19 mouse cellular contexts compared by ENCODE assay signal in the genomic region with DNA sequence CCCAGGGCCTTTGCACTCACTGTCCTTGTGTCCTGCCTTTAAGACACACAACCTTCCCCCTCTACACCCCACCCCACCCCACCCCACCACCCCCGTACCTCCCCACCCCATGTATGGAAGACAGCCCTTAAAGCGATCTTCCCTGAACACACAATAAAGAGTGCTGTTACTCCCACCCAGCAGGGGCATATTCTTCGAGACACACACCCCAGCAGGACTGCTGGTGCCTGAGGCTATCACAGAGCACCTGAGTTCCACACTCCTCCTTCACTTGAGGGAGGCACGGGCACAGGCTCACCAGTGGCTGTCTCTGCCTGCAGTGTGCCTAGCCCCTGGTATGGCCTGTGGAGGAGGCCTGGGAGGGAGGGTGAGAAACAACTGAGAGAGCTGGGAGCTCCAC.
DNase-seq lines count a peak whose midpoint lies in the region; ATAC-seq and TF ChIP-seq lines count a peak whose summit lies in the region.
"Had no signal": no experiment of that assay in that cellular context is flagged by ENCODE, and none has a peak within 500 bp of the region (broad histone marks: within the 10 kb centered on the region; RNA-seq: fewer than 3 reads in every experiment).

No protein-coding gene starts in this region.

- TF ChIP-seq POLR2A in thymus, adult 2 months (IDR thresholded peaks at IDR 0.05; ENCODE audit: control insufficient read depth, extremely low read depth, insufficient read depth, low read length, poor library complexity): no peak

- H3K9me3 ChIP-seq in embryonic facial prominence, embryonic 11.5 days (replicated peaks; ENCODE audit: control insufficient read depth, low read length): no peaks in the 10 kb centered on the region
- H3K9me3 ChIP-seq: heart, embryonic 13.5 days; lung, embryonic 15.5 days had no signal

- no peak for DNase-seq in left cerebral cortex, adult 2 months (ENCODE audit: extremely low spot score in 1 of 2, low spot score in 2 of 2)
- no peak for DNase-seq in left cerebral cortex, postnatal 4 days
- DNase-seq in thymus, adult 2 months: no peak
- no peak for DNase-seq in thymus, postnatal 4 days
- DNase-seq in embryonic facial prominence, embryonic 11.5 days (ENCODE audit: low spot score): no peak
- no peak for DNase-seq in urinary bladder, postnatal 4 days (ENCODE audit: low spot score in 2 of 2)
- DNase-seq in lung, postnatal 25 days (ENCODE audit: low spot score): no peak
- DNase-seq: adrenal gland, postnatal 36 days; cerebellum, adult 18-20 months; cerebellum, postnatal 25 days; embryo, embryonic 11 days; gastrocnemius, adult 2 months; kidney, adult 11 months; right cerebral cortex, adult 18-20 months had no signal

- intact Hi-C loops in left cerebral cortex, adult 2 months (cut with DNase I): no loop called here
- intact Hi-C loops in left cerebral cortex, postnatal 4 days (cut with DNase I): no loop called here

- H3K27ac ChIP-seq in left cerebral cortex, adult 2 months: peak overlapping the region; percentile 1; the same call in 1 of the 2 replicates
- peak overlapping the region; percentile 90; the same call in 1 of the 2 replicates for H3K27ac ChIP-seq in thymus, adult 2 months (ENCODE audit: control insufficient read depth, insufficient read depth, low read length)
- H3K27ac ChIP-seq in embryonic facial prominence, embryonic 11.5 days (replicated peaks; ENCODE audit: low read depth, low read length): 0 out of 2 replicates have a peak overlapping the region, but pooled peaks have one; percentile 20
- H3K27ac ChIP-seq: gastrocnemius, adult 2 months; heart, embryonic 13.5 days; liver, embryonic 14.5 days; lung, embryonic 15.5 days; macrophage had no signal

- no peaks in the 10 kb centered on the region for H3K27me3 ChIP-seq in thymus, adult 2 months (ENCODE audit: control insufficient read depth, insufficient read depth, low read length)
- H3K27me3 ChIP-seq in embryonic facial prominence, embryonic 11.5 days (ENCODE audit: control insufficient read depth, insufficient read depth, low read length): no peaks in the 10 kb centered on the region
- H3K27me3 ChIP-seq: heart, embryonic 13.5 days; lung, embryonic 15.5 days had no signal

- no peak overlapping the region for H3K4me2 ChIP-seq in embryonic facial prominence, embryonic 11.5 days (ENCODE audit: low read depth, low read length)
- H3K4me2 ChIP-seq: heart, embryonic 13.5 days; lung, embryonic 15.5 days had no signal

- H3K4me1 ChIP-seq in thymus, adult 2 months (replicated peaks; ENCODE audit: control insufficient read depth, insufficient read depth, low read length): peaks cover 90% of the 10 kb centered on the region
- H3K4me1 ChIP-seq in embryonic facial prominence, embryonic 11.5 days (ENCODE audit: control insufficient read depth, insufficient read depth, low read length): no peaks in the 10 kb centered on the region; the same call in 1 of the 2 replicates

- no peaks in the 10 kb centered on the region for H3K36me3 ChIP-seq in thymus, adult 2 months (ENCODE audit: control insufficient read depth, insufficient read depth, low read length)
- H3K36me3 ChIP-seq in embryonic facial prominence, embryonic 11.5 days (replicated peaks; ENCODE audit: control insufficient read depth, insufficient read depth, low read depth, low read length): no peaks in the 10 kb centered on the region
- H3K36me3 ChIP-seq: heart, embryonic 13.5 days; lung, embryonic 15.5 days had no signal

- 52% methylated on average over 4 of the region's 4 CpGs for WGBS in thymus, adult 2 months
- WGBS in embryonic facial prominence, embryonic 11.5 days: 57% methylated on average over 4 of the region's 4 CpGs

- no peak overlapping the region for H3K4me3 ChIP-seq in left cerebral cortex, adult 2 months
- H3K4me3 ChIP-seq in thymus, adult 2 months (ENCODE audit: control insufficient read depth, insufficient read depth, low read length): no peak overlapping the region
- H3K4me3 ChIP-seq in embryonic facial prominence, embryonic 11.5 days (ENCODE audit: low read depth, low read length): no peak overlapping the region
- H3K4me3 ChIP-seq: gastrocnemius, adult 2 months; heart, embryonic 13.5 days; lung, embryonic 15.5 days had no signal

- no peak for TF ChIP-seq CTCF in left cerebral cortex, adult 2 months (IDR thresholded peaks at IDR 0.05)
- TF ChIP-seq CTCF in thymus, adult 2 months (IDR thresholded peaks at IDR 0.05; ENCODE audit: borderline replicate concordance, control insufficient read depth, extremely low read depth, insufficient read depth, low read length, poor library complexity): no peak

- ATAC-seq in embryonic facial prominence, embryonic 11.5 days (replicated peaks; ENCODE audit: insufficient number of reproducible peaks, low FRiP score, low TSS enrichment, low read depth): no peak
- ATAC-seq: hindbrain, embryonic 16.5 days had no signal

- no peak overlapping the region for H3K9ac ChIP-seq in embryonic facial prominence, embryonic 11.5 days (replicated peaks; ENCODE audit: low read length)
- H3K9ac ChIP-seq: heart, embryonic 13.5 days; liver, embryonic 14.5 days; lung, embryonic 15.5 days had no signal

Comparison
In these comparisons a context has a peak if more than half of its experiments do, and no peak if none do; other contexts are left out.
1. H3K27ac ChIP-seq: peak in every context shown above with its lines; median percentile 90 in thymus, adult 2 months; 20 in embryonic facial prominence, embryonic 11.5 days; 1 in left cerebral cortex, adult 2 months.